Mouse (Mus musculus) E14TG2a.4 (cell line): ENCODE data around the gene Atf3.

ENCODE experiments used
- H3K27me3 ChIP-seq: 2 replicates; pipeline ENCODE4 v1.6.1; 2014; ENCODE audit warnings: low read length, control low read depth; ENCODE audit not compliant: insufficient read depth
- H3K36me3 ChIP-seq: 2 replicates; pipeline ENCODE4 v1.6.1; 2014; ENCODE audit warnings: low read length, control low read depth; ENCODE audit not compliant: insufficient read depth
- H3K4me1 ChIP-seq: replicated peaks from 2 replicates; pipeline ENCODE4 v1.6.1; 2014; ENCODE audit warnings: low read depth, low read length, control low read depth
- H3K4me3 ChIP-seq: replicated peaks from 2 replicates; pipeline ENCODE4 v1.5.1; 2014; ENCODE audit warnings: mild to moderate bottlenecking, low read length
- H3K9me3 ChIP-seq: 2 replicates; pipeline ENCODE4 v1.6.1; 2014; ENCODE audit warnings: low read length, control low read depth
- CTCF ChIP-seq: conservative IDR thresholded peaks from 2 replicates; pipeline ENCODE4 v1.5.1; 2014; ENCODE audit warnings: low read length
- NANOG ChIP-seq: IDR thresholded peaks from 2 replicates; pipeline ENCODE4 v1.6.1; 2014; ENCODE audit warnings: borderline replicate concordance, low read length, mixed read lengths
- POU5F1 ChIP-seq: IDR thresholded peaks from 2 replicates; pipeline ENCODE4 v1.6.1; 2014; ENCODE audit warnings: low read length, borderline replicate concordance

Gene Atf3

DNA sequence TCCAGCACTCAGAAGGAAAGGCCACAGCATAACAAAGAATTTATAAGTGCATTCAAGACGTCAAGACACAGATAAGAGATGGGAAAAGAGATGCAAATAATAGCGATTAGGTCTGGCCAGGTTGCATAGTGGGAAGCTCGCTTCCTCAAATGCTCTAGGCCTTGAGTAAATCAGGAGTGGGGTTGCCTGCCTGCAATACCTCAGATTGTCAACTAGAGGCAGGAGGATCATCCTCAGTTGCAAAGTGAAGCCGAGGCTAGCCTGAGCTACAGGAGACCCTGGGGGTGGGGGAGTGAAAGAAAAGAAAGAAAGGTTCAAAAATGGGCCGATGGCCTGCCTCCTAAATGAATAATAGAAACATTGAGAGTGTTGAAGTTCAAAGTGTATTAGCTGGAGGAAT, 12.0 kb downstream of the Atf3 start:
- H3K36me3 ChIP-seq = no peaks in the 10 kb centered on the region
- H3K4me3 ChIP-seq = no peak overlapping the region
- H3K9me3 ChIP-seq = peaks cover 6% of the 10 kb centered on the region; the same call in 1 of the 2 replicates
- peaks cover 11% of the 10 kb centered on the region for H3K27me3 ChIP-seq
- no peak for TF ChIP-seq POU5F1
- TF ChIP-seq CTCF = 0 out of 2 replicates have a peak, but pooled peaks have one; percentile 13
- TF ChIP-seq NANOG = no peak
- no peaks in the 10 kb centered on the region for H3K4me1 ChIP-seq

GRCm38 (mm10) chr1:191204876-191205275, 13.0 kb downstream of the Atf3 start:
- TF ChIP-seq CTCF (no peak), POU5F1 (no peak), NANOG (no peak)
- Histone ChIP-seq H3K4me1 (no peaks in the 10 kb centered on the region), H3K27me3 (peaks cover 11% of the 10 kb centered on the region), H3K36me3 (no peaks in the 10 kb centered on the region), H3K4me3 (no peak overlapping the region), H3K9me3 (peaks cover 6% of the 10 kb centered on the region; the same call in 1 of the 2 replicates)

- H3K9me3 ChIP-seq = peaks cover 6% of the 10 kb centered on the region; the same call in 1 of the 2 replicates
- no peak overlapping the region for H3K4me3 ChIP-seq
- H3K4me1 ChIP-seq = no peaks in the 10 kb centered on the region
- no peaks in the 10 kb centered on the region for H3K36me3 ChIP-seq
- TF ChIP-seq CTCF (no peak), POU5F1 (no peak), NANOG (no peak)
- H3K27me3 ChIP-seq = peaks cover 13% of the 10 kb centered on the region
Measured at GRCm38 (mm10) chr1:191203496-191203895, 14.3 kb downstream of the Atf3 start.

DNA sequence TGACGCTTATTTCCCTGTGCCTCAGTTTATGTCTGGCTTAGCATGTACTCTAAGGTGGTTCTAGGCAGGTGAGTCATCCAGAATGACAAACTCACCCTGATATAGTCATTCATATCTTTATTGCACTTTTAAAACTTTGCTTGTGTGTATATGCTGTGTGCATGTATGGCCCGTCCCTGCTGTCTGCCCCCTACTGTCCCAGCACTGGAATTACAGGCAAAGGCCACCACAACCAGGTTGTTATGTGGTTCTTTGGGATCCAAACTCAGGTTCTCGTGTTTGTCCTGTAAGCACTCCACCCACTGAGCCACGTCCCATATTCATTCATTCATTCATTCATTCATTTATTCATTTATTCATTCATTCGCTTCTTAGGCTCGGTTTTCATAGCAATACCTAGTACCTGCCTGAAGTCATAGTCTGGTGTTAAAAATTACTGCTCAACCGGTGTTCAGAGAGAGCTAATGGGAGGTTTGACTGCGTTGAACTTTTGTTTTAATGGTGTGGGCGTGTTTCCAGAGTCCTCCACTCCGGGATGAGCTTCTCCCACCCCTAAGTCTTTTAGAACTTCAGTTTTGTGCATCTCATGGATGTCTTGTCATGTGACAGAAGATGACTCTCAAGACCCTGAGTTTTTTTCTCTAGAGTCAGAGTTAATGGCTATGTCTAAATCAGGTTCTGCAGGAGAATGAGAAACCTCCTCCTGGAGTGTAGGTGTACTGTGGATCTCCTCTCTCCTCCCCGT, 15.5 kb downstream of the Atf3 start:
- Histone ChIP-seq H3K36me3 (no peaks in the 10 kb centered on the region), H3K4me3 (no peak overlapping the region), H3K9me3 (peaks cover 6% of the 10 kb centered on the region; the same call in 1 of the 2 replicates), H3K4me1 (no peaks in the 10 kb centered on the region), H3K27me3 (peaks cover 17% of the 10 kb centered on the region)
- TF ChIP-seq POU5F1 = no peak
- TF ChIP-seq NANOG = no peak
- TF ChIP-seq CTCF = peak; percentile 66

GRCm38 (mm10) chr1:191200816-191201602, 16.8 kb downstream of the Atf3 start:
- H3K4me1 ChIP-seq = no peaks in the 10 kb centered on the region
- H3K36me3 ChIP-seq = no peaks in the 10 kb centered on the region
- peaks cover 6% of the 10 kb centered on the region; the same call in 1 of the 2 replicates for H3K9me3 ChIP-seq
- no peak overlapping the region for H3K4me3 ChIP-seq
- peaks cover 23% of the 10 kb centered on the region for H3K27me3 ChIP-seq
- TF ChIP-seq POU5F1 (no peak), CTCF (no peak), NANOG (no peak)

DNA sequence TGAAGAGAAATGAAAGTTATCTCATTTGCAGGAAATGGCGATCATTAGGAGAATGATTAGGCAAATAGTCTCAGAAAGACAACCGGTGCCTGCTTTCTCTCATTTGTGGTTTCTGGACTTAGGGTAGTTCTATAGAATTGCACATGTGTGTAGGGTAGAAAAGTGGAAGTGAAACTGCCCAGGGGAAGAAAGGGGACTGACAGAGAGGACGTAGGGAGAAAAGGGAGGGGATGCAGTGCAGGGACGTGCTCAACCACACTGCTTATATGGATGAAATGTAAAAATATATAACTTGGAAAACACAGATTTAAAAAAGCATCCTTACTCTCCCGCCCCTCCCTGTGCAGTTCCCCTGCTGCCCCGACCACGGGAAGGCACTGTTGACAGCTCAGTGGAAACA, 19.9 kb downstream of the Atf3 start:
- TF ChIP-seq CTCF = no peak
- no peak for TF ChIP-seq NANOG
- TF ChIP-seq POU5F1 = no peak
- no peaks in the 10 kb centered on the region for H3K36me3 ChIP-seq
- no peak overlapping the region for H3K4me3 ChIP-seq
- H3K27me3 ChIP-seq = peaks cover 18% of the 10 kb centered on the region; the same call in 1 of the 2 replicates
- peaks cover 6% of the 10 kb centered on the region; the same call in 1 of the 2 replicates for H3K9me3 ChIP-seq
- no peaks in the 10 kb centered on the region for H3K4me1 ChIP-seq

GRCm38 (mm10) chr1:191196016-191196415, 21.8 kb downstream of the Atf3 start:
- H3K27me3 ChIP-seq = peaks cover 28% of the 10 kb centered on the region
- peaks cover 2% of the 10 kb centered on the region for H3K4me1 ChIP-seq
- TF ChIP-seq NANOG (no peak), CTCF (no peak), POU5F1 (no peak)
- peaks cover 3% of the 10 kb centered on the region; the same call in 1 of the 2 replicates for H3K9me3 ChIP-seq
- H3K36me3 ChIP-seq = no peaks in the 10 kb centered on the region
- H3K4me3 ChIP-seq = no peak overlapping the region
